Mouse (Mus musculus) megakaryocyte, adult 5-6 weeks (primary cell): ENCODE results near the gene Btbd3. TPM values are rescaled to one million over a fixed set of nuclear protein-coding genes. Genes with fewer than 3 reads are reported as not detected.

Source experiments
- ATAC-seq: 2 replicates; pipeline ENCODE4 v1.8.0; 2016; ENCODE audit warnings: mild to moderate bottlenecking, inconsistent platforms; ENCODE audit not compliant: poor library complexity, severe bottlenecking
- total RNA-seq, 2 experiments: library from RNA; stranded (forward) in 1 of 2; stranded (reverse) in 1 of 2; fragments of 153-499, 151-499 nt in 1 of 2; fragments of 221-1000, 200-1000 nt in 1 of 2; gene quantifications; 2 replicates each; pipeline versions ENCODE4 v1.2.3 to v1.2.4; 2015 to 2017

The Btbd3 gene
- total RNA-seq, 2 experiments from 2014 or later: 0.91 to 1.0 TPM

- ATAC-seq: no peak
Observed at GRCm38 (mm10) chr2:138515531-138515930, 259.2 kb downstream of the Btbd3 start.

GRCm38 (mm10) chr2:138528461-138528860 lies 272.1 kb downstream of the Btbd3 start:
- ATAC-seq: no peak

- ATAC-seq: no peak
Observed at GRCm38 (mm10) chr2:138531160-138531967, 275.0 kb downstream of the Btbd3 start.

GRCm38 (mm10) chr2:138531992-138532391 lies 275.6 kb downstream of the Btbd3 start:
- ATAC-seq: no peak

GRCm38 (mm10) chr2:138539655-138540054 lies 283.3 kb downstream of the Btbd3 start:
- ATAC-seq: no peak

- no peak for ATAC-seq
Observed at GRCm38 (mm10) chr2:138548990-138549389, 292.6 kb downstream of the Btbd3 start.

GRCm38 (mm10) chr2:138551516-138551915 lies 295.2 kb downstream of the Btbd3 start:
- no peak for ATAC-seq

- no peak for ATAC-seq
Observed at GRCm38 (mm10) chr2:138555106-138555862, 298.9 kb downstream of the Btbd3 start.

- no peak for ATAC-seq
Observed at GRCm38 (mm10) chr2:138585930-138586329, 329.6 kb downstream of the Btbd3 start.

GRCm38 (mm10) chr2:138587335-138587734 lies 331.0 kb downstream of the Btbd3 start:
- no peak for ATAC-seq

- ATAC-seq: no peak
Observed at GRCm38 (mm10) chr2:138587795-138588545, 331.6 kb downstream of the Btbd3 start.

- no peak for ATAC-seq
Observed at GRCm38 (mm10) chr2:138589105-138589504, 332.7 kb downstream of the Btbd3 start.

GRCm38 (mm10) chr2:138590307-138590706 lies 333.9 kb downstream of the Btbd3 start:
- no peak for ATAC-seq

GRCm38 (mm10) chr2:138612361-138612760 lies 356.0 kb downstream of the Btbd3 start:
- no peak for ATAC-seq

GRCm38 (mm10) chr2:138617501-138617900 lies 361.1 kb downstream of the Btbd3 start:
- no peak for ATAC-seq
